Mouse (Mus musculus) ZHBTc4 (cell line): ENCODE results near the gene Msi2.

Experiments
- DNase-seq: peaks from one replicate; pipeline ENCODE4 v3.0.0-alpha.2; 2011; ENCODE audit warnings: low read depth, low spot score

Msi2 gene

DNA sequence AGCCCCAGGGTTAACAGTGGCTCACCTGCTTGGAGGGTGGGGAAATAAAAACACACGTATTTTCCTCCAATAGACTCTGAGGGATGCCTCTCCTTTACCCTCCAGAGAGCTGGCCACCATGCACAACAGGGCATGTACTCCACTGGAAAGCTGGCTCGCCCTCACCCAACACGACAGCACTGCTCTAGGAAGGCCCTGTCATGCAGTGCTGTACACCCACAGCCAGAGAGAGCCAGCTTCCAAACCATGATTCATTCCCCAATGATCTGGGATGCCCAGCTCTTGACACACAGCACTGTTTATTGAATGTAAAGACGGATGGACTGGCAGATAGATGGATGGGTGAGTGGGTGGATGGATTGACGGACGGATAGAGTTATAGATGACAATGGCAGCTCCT lies 269.1 kb downstream of the Msi2 start:
- no peak for DNase-seq

DNA sequence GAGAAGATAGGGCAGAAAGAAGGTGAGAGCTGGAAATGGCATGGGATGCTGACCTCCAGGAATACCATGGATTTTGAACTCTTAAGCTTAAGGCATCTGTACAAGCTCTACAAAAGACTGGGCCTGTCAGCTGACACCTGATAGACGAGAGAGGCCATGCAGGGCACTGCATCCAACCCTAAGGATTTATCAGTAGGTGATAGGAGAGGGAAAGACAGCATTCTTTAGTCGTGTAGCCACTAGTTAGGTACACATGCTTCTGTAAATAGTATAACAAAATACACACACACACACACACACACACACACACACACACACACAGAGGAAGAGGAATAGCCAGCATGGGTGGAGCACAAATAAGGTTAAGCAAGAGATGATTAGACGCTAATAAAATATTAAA lies 269.7 kb downstream of the Msi2 start:
- DNase-seq: no peak

DNA sequence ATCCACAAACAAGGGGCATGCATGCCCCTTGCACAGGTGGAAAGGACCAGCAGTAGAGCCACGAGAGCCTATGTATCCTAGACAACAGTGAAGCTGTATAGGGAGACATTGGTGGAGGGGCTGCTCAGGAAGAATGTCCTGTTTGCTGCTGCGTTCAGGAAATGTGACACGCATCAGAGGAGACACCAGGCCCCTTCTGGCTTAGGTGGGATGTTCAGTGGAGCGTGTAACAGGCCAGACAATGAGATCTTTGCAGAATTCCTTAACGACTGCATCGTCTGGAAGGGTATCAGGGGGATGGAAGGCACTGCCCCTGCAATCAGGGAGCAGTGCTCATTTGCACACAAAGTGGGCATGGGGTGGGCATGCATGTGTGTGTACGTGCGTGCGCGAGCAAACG lies 271.0 kb downstream of the Msi2 start:
- DNase-seq: no peak

- DNase-seq: no peak
These were observed 274.4 kb downstream of the Msi2 start for GRCm38 (mm10) chr11:88443905-88444304.

- DNase-seq: no peak
These were observed 275.0 kb downstream of the Msi2 start for GRCm38 (mm10) chr11:88443291-88443690.

- peak; percentile 42 for DNase-seq
These were observed 276.2 kb downstream of the Msi2 start for GRCm38 (mm10) chr11:88441871-88442740.

DNA sequence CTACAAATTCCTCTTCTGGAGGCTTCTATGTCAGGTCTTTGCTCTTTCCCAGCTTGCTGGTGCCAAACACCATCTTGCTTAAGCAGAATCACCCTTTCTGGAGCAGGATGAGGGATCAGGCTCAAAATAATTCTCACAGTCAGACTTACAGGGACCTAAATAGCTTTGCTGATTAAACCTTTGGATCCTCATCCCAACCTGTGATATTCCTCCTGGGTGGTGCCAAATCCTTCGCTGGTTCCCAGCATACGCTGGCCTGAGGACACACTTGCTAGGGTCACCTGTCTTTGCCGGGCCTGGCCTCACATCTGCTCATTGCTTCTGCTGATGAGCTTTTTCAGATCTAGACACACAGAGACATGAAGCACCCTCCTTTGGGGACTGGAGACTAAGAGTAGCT lies 279.7 kb downstream of the Msi2 start:
- DNase-seq: no peak

GRCm38 (mm10) chr11:88436596-88436995 lies 281.7 kb downstream of the Msi2 start:
- DNase-seq: no peak

DNA sequence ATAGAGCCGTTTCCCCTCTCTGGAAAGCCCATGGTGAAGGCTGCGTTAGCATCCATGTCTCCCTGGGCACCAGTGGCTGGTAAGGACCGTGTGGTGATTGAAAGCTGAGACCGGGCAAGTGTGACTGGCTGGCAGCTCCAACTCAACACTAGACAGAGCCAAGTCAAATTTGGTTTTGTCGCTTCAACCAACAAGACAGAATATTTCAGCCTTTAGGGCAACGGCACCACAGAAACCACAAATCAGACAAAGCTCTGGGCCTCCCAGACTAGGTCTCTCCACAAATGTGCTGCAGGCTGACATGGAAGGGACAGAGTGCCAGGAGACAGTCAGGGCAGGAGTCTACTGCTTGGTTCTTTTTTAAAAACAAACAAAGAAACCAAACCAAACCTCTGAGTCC lies 282.8 kb downstream of the Msi2 start:
- DNase-seq: no peak

DNA sequence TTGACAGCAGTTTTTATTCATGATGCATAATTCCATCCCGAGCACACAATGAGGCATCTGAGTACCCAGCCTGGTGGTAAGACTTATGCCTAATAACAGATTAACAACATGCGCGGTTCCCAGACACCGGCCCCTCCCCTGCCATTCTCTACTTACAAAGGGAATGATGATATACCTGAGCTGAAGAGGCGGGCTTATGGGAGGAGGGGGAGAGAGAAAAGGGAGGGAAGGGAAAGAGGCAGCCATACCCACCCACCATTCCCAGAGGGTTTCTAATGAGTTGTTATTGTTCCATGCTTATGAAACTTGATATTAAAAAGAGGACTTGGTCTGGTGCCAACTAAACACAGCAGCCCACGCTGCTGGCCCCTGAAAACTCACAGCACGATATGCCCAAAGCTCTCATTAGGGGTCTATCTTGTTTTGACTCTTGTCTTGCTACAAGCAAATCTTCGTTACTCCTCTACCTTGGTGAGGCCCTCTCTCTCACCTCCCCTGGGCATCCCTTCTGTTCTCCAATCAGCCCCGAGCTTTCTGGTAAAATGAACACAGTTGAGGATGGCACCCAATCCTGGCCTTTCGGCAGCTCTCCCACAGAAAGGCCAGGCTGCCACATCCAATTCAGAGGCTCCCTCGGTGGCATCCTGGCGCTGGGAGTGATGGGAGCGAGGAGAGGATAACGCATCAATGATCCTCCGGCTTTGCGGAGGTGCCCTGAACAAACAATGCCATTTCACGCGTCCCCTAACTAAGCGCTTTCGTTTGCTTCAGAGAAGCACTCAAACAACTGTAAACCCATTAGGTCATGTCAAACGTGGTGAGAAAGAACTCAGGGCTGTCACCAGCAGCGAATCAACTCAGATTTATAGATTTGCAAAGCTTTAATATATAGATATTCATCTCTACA lies 286.7 kb downstream of the Msi2 start:
- no peak for DNase-seq

- no peak for DNase-seq
These were observed 288.0 kb downstream of the Msi2 start for GRCm38 (mm10) chr11:88430292-88430691.

DNA sequence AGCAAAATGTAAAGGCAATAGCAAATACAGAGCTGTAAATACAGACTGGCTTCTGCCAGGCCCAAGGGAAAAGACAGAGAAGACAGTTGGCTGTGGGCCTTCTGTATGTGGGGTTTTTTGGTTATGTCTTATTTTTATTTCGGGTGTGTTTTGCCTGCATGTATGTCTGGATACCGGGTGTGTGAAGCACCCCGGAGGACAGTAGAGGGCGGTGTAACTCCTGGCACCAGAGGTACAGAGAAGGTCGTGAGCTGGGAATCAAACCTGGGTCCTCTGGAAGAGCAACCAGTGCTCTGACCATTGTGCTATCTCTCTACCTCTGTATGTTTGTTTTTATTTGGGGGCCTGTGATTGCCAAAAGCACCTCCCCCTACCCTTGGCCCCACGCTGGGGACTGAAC lies 288.6 kb downstream of the Msi2 start:
- DNase-seq: peak; percentile 48

DNA sequence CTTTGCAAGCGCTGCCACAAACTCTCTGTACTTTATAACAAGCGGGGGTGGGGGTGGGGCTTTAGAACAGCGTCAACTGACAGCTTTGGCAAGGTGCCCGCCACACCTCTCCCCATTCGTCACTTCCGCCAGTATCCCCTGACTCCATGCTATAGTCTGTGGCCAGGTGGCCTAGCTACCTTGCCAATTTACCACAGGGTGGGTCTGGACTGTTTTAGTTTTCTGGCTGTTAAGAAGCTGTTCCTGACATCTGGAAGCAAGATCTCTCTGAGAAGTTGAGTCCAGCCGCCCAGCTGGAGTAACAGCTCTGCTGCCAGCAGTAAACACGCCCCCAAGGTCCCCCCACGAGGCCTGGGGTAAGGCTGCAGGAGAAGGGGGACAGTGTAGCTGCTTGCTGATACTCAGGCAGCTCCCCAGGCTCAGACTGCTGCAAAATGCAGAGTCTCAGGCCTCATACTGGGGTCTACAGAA lies 292.6 kb downstream of the Msi2 start:
- no peak for DNase-seq

- DNase-seq: peak; percentile 24
These were observed 294.1 kb downstream of the Msi2 start for GRCm38 (mm10) chr11:88424034-88424767.

- DNase-seq: no peak
These were observed 297.2 kb downstream of the Msi2 start for GRCm38 (mm10) chr11:88421057-88421578.

- DNase-seq: no peak
These were observed 298.5 kb downstream of the Msi2 start for GRCm38 (mm10) chr11:88419657-88420366.

GRCm38 (mm10) chr11:88419064-88419463 lies 299.2 kb downstream of the Msi2 start:
- no peak for DNase-seq

DNA sequence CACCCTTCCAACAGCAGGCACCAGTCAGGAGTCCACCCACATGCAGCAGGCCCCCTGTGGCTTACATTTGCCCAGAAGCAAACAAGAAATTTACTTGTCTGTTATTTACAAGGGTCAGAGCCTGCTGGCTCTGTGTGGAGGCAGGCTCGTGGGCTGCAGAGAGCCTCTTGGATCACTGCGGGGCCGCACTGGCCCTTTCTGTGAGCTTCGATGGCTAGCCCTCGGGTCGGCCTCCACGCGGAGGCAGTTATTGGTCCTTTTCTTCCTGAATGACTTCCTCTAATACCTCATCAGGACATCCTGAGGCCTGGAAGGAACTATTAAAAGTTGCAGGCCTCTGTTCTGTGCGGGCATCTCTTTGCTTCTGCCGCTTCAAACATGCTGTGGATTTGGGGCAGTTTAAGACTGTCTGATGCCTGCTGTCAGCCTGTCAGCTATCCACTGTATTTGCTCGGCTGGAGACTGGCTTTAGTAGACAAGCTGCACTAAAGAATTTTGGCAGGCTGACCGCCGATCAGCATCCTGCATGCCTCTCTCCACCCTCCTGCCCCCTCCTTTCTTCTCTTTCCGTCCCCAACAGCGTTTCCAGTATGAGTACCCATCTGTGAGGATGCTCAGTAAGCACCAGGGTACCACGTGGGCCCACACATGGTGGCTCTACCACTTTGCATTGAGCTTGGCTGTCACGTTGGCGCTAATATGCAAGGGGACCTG lies 304.0 kb downstream of the Msi2 start:
- no peak for DNase-seq

GRCm38 (mm10) chr11:88412423-88413094 lies 305.8 kb downstream of the Msi2 start:
- DNase-seq: peak; percentile 73

GRCm38 (mm10) chr11:88408305-88408704 lies 310.0 kb downstream of the Msi2 start:
- no peak for DNase-seq
